Mouse (Mus musculus) spleen, postnatal 4 days (tissue): ENCODE measurements around the gene Cuedc2.

Experiments
- DNase-seq, 2 experiments: peaks; one replicate each; pipeline ENCODE4 v3.0.0; 2022; ENCODE audit warnings: low spot score in 2 of 2

The Cuedc2 gene

DNA sequence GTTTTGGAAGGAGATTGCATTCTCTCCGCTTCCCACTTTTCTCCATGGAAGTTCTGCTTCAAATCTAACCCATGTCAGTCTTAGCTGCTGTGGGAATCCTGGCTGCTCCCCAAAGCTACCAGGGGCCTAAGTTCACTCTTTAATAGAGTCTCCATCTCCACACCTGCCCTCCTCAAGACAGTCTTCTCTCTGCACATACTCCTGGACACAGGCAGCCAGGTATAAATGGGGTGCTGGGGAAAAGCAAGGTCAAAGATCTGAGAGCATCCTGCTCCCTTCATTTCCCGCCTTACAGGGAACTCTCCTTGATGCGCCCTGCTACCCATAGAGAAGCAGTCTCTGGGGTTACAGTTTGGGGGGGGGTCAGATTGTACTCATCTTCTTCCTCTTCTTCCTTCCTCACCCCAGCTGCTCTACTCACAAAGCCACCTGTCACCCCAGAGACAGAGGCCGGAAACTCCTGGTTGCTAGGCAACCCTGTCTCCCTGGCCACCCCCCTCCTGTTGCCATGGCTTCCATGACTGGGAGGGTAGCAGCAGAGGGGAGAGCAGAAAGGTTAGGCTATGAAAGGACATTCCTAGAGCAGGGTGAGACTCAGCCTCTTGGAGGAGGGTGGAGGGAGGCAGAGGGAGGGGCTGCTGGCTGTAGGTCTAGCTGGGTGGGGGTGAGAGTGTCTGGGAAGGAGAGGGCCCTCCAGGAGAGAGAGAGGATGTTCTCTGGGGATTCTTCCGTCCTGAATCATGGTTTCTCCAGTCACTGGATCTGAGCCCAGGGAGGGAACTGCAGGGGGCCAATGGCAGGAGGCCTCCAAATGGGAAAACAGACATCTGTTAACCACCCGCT lies 17.2 kb downstream of the Cuedc2 start:
- DNase-seq = peak in 1 of 2 experiments; percentile 57

DNA sequence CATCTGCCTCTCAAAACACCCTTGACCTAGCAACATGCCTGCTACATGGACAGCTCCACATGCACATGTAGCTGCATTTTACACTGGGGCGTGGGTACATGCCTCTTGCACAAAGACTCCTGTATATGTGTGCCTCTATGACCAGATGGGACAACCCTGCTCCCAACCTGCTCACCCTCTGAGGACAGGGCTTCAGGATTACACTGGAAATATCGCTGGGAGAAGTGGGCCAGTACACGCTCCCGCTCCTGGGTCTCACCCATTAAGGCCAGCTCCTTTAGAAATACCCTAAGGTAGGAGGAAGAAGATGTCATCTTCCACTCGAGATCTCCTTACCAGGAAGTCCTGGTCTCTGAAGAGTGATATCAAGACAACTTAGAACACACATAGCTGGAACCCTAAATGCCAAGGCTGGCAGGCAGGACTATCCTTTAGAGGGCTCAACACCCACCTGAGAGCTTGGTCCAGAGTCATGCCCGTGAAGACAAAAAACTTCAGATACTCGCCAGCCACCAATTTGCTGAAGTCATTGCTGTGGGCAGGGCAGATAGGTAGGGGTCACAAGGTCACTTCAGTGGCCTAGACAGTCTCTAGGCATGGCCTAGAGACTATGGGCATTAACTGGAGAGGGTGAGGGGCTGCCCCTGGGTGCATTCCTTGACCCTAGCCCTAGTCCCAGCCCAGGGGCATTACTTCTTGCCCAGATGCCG lies 18.3 kb downstream of the Cuedc2 start:
- peak; percentile 11 to 60 for DNase-seq

DNA sequence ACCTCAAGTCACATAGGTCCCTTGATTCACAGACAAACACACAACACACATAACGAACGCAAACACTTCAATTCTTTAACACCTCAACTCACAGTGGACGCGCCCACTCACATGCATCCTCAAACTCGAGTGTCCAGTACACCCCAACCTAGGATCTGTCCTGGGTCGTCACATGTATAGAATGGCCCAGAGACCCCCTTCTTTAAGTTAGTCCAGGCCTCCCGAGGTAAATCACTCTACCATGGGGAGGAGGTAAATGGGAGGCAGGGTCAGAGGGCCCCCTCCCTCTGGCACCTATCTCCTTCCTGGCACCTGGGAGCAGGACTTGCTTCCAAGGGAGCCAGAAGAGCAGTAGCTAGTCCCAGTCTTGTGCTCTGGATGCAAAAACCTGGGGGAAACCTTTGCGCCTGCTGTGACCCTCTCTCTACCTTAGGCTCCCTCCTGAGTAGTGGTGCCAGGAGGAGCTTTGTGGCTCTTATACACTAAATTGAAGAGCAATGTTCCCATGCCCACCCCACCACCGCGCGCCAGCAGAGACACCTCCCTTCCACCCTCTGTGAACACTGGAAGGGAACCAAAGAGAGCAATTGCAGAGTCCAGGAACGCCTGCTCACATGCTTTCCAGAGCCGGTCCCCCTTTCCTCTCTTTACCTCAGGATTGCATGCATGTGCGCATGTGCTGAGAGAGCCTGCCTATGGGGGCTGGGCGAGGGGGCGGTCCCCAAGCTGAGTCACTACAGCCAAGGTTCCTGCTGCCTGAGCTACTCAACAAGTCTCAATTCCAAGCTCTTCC lies 19.7 kb downstream of the Cuedc2 start:
- DNase-seq = peak; percentile 34 to 70

DNA sequence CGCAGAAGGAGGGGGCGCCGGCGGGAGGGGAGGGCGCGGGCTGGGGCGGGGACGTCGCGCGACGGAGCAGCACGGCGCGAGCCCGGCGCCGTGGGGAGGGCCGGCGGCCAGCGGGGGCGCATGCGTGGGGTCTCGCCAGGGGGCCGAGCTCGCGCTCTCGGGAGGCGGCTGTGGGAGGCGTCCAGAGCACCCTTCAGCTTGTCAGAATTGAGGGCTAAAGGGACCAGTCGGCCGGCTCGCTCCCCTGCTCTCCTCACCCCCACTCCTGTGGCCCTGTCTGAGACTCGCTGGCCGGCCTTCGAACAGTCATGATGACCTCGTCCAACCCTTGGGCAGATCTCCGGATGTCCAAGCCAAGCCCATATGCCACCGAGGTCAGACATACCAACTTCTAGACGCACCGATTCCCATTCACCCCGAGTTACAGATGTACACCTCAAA lies 20.5 kb downstream of the Cuedc2 start:
- DNase-seq = peak; percentile 12 to 68

DNA sequence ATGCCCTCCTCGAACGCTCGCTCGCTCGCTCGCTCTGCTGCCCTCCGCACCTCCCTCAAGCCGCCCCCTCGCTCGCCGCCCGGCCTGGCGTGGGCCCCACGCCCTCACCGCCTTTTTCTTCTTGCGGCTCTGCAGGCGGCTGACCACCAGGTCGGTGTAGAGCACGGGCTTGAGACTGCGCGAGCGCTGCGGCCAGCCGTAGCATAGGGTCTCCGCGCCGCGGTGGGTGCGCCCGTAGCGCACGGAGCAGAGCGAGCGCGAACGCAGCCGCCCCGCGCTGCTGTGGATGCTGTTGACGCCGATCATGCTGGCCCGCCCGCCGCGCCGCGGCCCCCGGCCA lies 21.0 kb downstream of the Cuedc2 start:
- peak in 1 of 2 experiments; percentile 62 for DNase-seq

DNA sequence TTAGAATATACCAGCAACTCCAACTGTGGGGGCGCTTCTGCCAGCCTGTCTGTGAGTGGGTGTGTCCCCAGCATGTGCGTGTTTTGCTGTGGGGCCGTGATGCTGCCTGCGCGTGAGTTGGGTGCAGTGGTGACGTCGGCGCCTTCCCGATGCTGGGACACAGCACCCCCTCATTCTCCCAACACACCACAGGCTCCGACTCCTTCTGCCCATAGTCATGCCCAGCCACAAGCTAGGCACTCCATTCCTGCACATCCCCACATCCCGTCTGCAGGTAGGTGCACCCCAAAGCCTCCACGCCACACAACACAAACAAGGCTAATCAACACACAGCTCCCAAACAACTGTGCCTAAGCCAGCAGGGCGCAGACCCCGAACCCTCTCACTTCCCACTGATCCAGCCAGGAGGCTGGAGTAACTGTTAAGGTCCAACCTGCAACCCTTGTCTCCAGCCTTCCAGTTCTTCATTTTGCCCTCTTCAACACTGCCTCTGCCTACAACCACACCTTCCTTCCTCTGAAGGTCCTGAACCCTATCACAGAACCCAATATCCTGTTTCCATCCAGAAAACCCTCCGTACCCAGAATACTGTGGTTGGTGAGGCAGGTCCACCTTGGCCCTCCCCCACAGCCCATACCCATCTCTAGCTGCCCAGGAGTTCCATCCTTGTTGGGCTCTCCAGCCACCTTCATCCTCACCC lies 21.5 kb downstream of the Cuedc2 start:
- peak in 1 of 2 experiments; percentile 66 for DNase-seq

DNA sequence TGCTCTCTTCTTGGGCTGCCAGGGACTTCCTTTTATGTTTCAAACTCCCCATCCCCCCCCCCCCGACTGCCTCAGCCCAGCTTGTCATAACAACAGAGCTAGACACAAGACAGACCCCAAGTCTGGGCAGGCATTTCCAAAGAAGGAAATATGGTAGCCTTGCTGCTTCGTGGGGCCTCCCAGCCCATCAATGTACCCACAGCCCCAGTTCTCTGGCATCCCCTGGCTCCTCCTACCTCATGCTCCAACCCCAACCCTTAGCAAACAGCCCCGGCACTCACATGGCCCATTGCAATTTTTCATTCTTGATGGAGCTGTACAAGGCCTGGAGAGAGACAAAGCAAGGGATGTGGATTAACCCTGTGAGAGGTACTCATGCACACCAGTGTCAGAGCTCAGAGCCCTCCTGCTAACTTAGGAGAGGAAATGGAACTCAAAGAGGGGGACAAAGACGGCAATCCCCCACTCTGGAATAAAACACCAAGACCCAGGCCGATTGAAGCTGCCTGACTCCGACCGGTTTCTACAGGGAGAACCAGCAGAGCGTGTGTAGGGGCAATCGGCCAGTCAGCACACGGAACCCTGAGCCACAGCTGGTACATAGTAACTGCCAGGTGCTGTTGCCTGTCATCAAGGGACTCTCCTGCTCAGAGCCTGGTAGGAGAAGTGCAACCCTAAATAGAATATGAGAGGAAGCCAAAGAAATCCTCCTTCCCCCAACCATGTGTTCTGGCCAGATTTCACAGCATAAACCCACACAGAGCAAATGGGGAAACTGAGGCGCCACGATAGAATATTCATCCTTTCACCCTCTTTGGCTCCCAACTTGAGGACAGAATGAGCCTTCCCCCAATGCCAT lies 22.5 kb downstream of the Cuedc2 start:
- peak; percentile 29 to 64 for DNase-seq

DNA sequence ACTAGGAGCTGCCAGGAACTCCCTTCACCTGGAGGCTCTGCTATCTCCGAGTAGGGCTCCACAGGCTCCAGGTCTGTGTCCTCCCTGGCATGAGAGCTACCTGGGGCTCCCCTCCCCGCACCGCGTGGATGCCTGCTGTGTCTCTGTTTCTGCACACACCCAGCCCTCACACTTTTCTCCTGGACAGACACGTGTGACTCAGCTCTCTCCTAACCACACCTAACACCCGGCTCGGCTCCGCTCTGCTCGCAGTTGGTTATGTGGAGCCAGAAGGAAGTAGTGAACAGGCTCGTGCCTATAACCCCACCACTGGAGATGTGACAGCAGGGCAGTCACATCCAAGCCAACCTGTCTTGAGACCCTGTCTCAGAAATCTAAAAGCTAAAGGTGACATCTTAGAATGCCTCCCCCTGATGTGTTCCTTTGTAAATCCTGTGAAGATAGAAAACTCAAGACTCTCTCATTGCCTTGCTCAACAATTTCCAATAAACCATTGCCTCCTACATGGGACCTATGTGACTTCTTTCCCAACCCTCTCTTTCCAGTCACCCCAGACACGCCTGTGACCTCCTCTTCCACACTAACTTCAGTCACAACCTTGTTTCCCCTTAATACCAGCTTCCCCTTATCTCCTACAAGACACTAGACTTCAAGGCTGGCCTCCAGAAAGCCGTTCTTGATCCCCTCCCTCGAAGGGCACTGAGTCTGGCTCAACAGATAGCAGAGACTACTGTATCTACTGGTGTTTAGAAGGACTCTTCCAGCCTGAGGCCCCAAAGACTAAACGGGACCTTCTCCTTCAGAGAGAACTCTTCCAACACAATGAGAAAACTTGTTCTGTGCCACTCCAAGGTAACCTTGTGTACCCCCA lies 23.4 kb downstream of the Cuedc2 start:
- DNase-seq = peak; percentile 71 to 76

DNA sequence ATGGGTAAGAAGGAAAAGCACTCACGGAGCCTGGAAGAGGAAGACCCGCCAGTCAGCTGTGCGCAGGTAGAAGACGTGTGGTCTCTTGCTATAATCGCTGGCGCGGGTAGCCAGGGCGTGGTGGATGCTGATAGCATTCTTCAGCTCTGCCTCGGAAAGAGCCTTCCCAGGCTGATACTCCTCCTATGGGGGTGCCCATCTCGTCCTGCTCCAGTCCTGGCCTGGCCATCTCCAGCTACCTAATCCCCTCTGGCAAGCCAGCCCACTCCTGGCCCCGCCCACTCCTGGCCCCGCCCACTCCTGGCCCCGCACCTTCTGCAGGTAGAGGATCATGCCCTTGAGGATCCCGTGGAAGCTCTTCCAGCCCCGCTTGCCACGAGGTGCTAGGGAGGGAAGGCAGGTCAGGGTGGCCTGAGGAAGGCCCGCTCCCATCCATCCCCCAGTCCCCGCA lies 24.3 kb downstream of the Cuedc2 start:
- peak; percentile 70 to 86 for DNase-seq

DNA sequence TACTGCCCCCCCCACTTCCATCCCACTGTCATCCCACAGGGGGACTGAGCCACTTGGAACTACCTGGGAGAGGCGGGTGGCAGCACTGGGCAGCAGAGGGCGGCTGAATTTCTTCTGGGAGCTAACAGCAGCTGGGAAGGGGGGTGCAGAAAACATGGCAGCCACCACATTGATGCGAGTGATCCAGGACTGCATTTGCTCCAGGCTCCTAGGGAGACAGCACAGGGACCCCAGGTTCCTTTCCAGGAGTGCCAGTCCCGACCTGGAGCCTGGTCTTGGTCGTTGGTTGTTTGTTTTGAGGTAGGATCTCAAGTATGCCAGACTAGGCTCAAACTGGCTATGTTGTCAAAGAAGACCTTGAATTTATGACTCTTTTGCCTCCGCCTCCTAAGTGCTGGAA lies 24.9 kb downstream of the Cuedc2 start:
- no peak for DNase-seq

DNA sequence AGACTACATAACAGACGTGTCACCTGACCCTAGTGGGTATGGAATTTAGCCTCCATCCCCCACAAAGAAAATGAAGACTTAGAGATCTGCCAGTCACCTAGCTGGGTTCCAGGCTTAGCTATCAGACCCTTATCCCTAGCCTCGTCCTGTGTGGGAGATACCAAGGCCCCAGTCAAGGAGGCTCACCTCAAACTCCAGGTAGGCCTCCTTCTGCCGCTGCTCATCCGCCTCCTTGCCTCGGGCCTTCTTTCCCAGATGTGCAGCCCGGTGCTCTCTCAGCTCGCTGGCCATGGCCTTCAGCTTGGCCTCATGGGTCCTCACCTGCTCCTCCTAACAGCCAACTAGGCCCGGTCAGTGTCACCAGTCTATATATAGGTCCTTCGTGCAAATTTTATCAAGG lies 25.4 kb downstream of the Cuedc2 start:
- peak in 1 of 2 experiments; percentile 61 for DNase-seq

DNA sequence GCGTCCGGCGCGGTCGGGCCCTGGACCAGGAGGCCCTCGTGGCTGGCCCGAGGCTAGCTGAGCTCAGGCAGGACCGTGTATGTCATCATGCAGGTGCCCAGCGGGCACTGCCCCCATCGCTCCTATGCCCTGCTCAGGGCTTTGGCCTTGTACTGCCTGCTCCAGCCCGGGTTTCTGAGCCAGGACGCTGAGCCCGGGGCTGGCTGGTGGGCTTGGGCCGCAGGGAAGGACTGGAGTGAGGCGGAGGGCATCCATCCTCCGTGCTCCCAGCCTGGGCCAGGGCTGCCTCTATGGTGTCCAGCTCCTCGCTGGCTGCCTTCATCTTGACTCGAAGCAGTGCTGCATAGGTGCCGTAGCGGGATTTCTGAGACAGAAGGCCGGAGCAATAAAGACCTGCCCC lies 25.9 kb downstream of the Cuedc2 start:
- peak in 1 of 2 experiments; percentile 65 for DNase-seq

DNA sequence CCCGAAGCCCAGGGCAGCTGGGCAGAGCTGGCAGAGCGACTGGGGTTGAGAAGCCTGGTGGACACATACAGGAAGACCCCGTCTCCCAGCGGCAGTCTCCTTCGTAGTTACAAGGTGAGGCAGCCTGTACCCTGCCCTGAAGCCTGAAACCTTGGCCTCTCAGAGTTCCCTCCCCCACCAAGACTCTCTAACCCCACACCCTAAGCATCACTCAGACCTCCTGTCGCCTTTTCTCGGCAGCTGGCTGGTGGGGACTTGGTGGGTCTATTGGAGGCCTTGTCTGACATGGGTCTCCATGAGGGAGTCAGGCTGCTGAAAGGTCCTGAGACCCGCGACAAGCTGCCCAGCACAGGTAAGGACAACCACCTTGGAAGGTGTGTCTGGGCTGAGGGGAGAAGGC lies 27.2 kb downstream of the Cuedc2 start:
- peak in 1 of 2 experiments; percentile 62 for DNase-seq

DNA sequence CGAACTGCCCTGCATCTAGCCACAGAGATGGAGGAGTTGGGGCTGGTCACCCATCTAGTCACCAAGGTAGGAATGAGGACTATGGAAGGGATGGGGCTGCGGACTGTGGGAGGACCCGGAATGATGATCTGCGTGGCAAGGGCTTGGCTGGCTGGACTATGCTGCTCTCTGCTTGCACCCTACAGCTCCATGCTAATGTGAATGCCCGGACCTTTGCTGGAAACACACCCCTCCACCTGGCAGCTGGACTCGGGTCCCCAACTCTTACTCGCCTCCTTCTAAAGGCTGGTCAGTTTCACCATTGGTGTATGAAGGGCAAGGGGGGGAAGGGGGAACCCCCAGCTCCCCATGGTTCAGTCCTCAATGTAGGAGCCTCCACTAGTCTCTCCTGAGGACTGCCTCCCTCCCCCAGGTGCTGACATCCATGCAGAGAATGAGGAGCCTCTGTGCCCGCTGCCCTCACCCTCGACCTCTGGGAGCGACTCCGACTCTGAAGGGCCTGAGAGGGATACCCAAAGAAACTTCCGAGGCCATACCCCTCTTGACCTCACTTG lies 28.1 kb downstream of the Cuedc2 start:
- peak in 1 of 2 experiments; percentile 61 for DNase-seq

DNA sequence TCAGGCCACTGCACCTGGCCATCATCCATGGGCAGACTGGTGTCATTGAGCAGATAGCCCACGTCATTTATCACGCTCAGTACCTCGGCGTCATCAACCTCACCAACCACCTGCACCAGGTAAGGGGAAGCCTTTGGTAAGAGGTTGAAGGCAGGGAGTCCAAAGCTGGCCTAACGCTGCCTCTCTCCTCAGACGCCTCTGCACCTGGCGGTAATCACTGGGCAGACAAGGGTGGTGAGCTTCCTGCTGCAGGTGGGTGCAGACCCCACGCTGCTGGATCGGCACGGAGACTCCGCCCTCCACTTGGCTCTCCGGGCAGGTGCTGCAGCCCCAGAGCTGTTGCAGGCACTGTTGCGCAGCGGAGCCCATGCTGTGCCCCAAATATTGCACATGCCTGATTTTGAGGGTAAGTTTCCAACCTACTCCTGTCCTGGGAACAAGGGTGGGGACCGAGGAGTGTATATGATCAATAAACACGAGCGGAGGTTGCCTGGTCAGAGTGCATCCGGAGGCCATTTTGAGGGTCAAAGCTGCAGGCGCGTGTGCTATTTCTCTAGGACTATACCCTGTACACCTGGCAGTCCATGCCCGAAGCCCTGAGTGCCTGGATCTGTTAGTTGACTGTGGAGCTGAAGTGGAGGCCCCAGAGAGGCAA lies 28.7 kb downstream of the Cuedc2 start:
- peak; percentile 14 to 66 for DNase-seq

DNA sequence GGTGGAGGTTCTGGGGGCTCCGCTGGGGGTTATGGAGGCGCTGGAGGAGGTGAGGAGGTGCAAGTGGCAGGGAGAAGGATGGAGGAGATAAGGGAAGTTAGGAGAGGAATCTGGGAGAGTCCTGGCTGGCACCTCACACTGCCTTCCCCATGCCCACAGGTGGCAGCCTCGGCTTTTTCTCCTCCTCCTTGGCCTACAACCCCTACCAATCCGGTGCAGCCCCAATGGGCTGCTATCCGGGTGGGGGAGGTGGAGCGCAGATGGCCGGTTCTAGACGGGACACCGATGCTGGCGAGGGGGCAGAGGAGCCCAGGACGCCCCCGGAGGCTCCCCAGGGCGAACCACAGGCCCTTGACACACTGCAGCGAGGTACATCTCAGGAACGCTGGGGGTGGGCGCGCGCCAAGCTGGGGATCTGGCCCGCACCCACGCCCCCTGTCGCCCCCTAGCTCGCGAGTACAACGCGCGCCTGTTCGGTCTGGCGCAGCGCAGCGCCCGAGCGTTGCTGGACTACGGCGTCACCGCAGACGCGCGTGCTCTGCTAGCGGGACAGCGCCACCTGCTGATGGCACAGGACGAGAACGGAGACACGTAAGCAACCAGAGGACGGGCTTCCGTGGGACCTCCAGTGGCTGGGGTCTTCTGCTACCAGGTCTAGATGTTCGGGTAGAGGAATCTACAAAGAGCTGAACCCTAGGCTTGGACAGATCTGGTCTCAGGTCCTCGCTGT lies 29.6 kb downstream of the Cuedc2 start:
- peak; percentile 86 to 97 for DNase-seq

DNA sequence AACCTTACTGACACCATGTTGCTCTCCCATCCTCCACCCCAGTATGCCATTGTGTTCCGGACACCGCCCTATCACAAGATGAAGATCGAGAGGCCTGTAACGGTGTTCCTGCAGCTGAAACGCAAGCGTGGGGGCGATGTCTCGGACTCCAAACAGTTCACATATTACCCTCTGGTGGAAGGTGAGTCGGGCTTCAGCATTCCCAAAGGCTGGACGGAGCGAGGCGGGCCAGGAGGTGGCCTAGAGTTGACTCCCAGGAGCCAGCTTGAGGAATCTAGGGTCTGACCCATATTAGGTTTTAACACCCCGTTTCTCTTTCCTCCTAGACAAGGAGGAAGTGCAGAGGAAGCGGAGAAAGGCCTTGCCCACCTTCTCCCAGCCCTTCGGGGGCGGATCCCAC lies 30.2 kb downstream of the Cuedc2 start:
- peak; percentile 11 to 66 for DNase-seq

DNA sequence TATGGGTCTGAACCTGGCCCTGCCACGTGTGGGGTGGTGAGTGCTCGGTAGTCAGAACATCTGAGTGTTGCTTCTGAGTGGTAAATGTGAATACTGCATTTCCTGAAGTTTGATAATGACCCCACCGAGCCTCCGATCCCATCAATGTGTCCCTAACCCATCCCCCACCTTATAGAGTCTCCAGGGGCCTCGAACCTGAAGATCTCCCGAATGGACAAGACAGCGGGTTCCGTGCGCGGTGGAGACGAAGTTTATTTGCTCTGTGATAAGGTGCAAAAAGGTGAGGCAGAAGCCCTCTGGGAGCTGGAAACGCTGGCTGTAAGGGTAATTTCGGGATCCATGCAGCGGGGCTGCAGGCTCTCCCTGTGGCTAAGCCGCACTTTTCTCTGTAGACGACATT lies 30.7 kb downstream of the Cuedc2 start:
- DNase-seq = peak in 1 of 2 experiments; percentile 62
